Mouse (Mus musculus): ENCODE data around the gene Celf5. TPM values are rescaled to one million over a fixed set of nuclear protein-coding genes. Genes with fewer than 3 reads are reported as not detected.
A peak's percentile ranks its signal among the peaks of the same experiment; 100 is the strongest.

Celf5 gene
- polyA plus RNA-seq, 1 experiment from 2014 or later = 0.10 TPM

GRCm38 (mm10) chr10:81483983-81484382 is 1.5 kb upstream of the Celf5 start:
- Histone ChIP-seq H3K27ac (no peak overlapping the region), H3K9me3 (no peaks in the 10 kb centered on the region), H3K27me3 (ENCODE audit: insufficient read depth, poor library complexity, severe bottlenecking) (peaks cover 39% of the 10 kb centered on the region), H3K4me3 (no peak overlapping the region), H3K4me1 (peaks cover 27% of the 10 kb centered on the region), H3K36me3 (peaks cover 29% of the 10 kb centered on the region)
- no peak for DNase-seq (ENCODE audit: low spot score)
- WGBS = 18% methylated on average over 9 of the region's 9 CpGs

GRCm38 (mm10) chr10:81481605-81482532 is 640 bp downstream of the Celf5 start:
- H3K27ac ChIP-seq = peak overlapping the region; percentile 37; the same call in 1 of the 2 replicates

DNA sequence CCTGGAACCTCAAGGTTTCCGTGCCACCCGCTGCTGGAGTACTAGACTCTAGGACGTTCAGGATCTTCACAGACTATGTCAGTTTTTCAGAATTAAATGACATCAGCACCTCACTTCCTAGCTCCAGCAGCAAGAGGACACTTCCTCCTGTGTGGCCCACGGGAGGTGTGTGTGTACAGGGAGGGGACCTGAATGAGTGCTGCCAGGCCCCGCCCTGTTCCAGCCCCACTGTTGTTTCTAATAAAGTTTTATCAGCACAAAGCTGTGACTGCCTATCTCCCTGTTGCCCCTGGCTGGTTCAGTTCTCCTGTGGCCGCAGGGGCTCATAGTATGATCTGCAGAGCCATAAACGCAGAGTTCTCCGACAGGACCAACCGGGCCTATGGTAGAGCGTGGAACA is 8.0 kb downstream of the Celf5 start:
- Histone ChIP-seq H3K27ac (no peak overlapping the region), H3K36me3 (no peaks in the 10 kb centered on the region), H3K4me1 (peaks cover 12% of the 10 kb centered on the region), H3K27me3 (ENCODE audit: insufficient read depth, poor library complexity, severe bottlenecking) (peaks cover 99% of the 10 kb centered on the region), H3K4me3 (no peak overlapping the region), H3K9me3 (no peaks in the 10 kb centered on the region)
- WGBS = 75% methylated on average over 10 of the region's 10 CpGs
- DNase-seq (ENCODE audit: low spot score) = no peak

More at GRCm38 (mm10) chr10:81481605-81482532, 640 bp downstream of the Celf5 start:
- no peaks in the 10 kb centered on the region for H3K9me3 ChIP-seq
- peaks cover 60% of the 10 kb centered on the region for H3K27me3 ChIP-seq (ENCODE audit: insufficient read depth, poor library complexity, severe bottlenecking)
- H3K36me3 ChIP-seq = peaks cover 8% of the 10 kb centered on the region
- peak overlapping the region; percentile 60 for H3K4me3 ChIP-seq
- peaks cover 22% of the 10 kb centered on the region for H3K4me1 ChIP-seq
- WGBS = 6% methylated on average over 35 of the region's 35 CpGs
- no peak for DNase-seq (ENCODE audit: low spot score)

DNA sequence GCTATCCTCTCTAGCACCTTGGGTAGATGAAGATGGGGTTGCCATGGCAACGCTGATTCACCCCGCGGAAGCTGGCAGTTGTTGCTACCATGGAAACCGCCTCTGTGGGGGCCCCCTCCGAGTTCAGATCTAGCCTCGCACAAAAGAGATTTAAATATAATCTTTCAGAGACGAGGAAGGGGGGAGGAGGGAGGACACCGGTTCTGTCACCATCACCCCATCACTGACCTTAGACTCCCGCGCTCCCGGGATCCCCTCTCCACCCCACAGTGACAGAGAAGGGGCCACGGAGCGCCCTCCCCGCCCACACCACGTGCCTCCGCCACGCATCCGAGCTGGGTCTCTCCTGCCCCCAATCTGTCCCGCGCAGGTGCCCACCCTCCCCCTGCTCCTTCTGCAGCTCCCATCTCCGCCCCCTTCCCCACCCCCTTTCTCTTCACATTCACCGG is 9.5 kb downstream of the Celf5 start:
- Histone ChIP-seq H3K27ac (no peak overlapping the region), H3K9me3 (no peaks in the 10 kb centered on the region), H3K27me3 (ENCODE audit: insufficient read depth, poor library complexity, severe bottlenecking) (peaks cover 100% of the 10 kb centered on the region), H3K4me3 (no peak overlapping the region), H3K36me3 (no peaks in the 10 kb centered on the region), H3K4me1 (peaks cover 12% of the 10 kb centered on the region)
- WGBS = 6% methylated on average over 22 of the region's 22 CpGs
- DNase-seq (ENCODE audit: low spot score) = no peak

- DNase-seq (ENCODE audit: low spot score) = no peak
- Histone ChIP-seq H3K9me3 (no peaks in the 10 kb centered on the region), H3K36me3 (no peaks in the 10 kb centered on the region), H3K27ac (no peak overlapping the region), H3K27me3 (ENCODE audit: insufficient read depth, poor library complexity, severe bottlenecking) (peaks cover 100% of the 10 kb centered on the region), H3K4me1 (peaks cover 11% of the 10 kb centered on the region), H3K4me3 (no peak overlapping the region)
- 9% methylated on average over 18 of the region's 18 CpGs for WGBS
Measured at GRCm38 (mm10) chr10:81472403-81473002, 10.0 kb downstream of the Celf5 start.

DNA sequence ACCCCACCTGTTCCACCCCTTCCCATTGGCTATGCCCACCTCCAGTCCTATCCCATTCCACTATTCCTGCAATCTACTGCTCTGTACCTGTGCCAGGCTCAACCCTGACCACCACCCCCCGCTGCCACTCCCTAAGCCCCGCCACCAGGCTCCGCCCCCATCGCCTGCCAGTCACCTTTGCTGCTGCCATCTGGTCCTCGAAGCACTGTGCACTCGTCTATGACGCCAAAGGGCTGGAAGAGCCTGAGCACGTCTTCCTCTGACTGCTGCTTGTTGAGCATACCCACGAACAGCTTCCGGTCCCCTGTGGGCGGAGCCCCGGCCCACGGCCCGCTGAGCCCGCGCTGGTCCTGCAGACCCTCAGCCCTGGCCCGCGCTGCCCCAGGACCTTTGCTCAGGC is 12.1 kb downstream of the Celf5 start:
- WGBS = 46% methylated on average over 18 of the region's 18 CpGs
- H3K27me3 ChIP-seq (ENCODE audit: insufficient read depth, poor library complexity, severe bottlenecking) = peaks cover 100% of the 10 kb centered on the region
- no peak overlapping the region for H3K27ac ChIP-seq
- no peaks in the 10 kb centered on the region for H3K36me3 ChIP-seq
- no peak for DNase-seq (ENCODE audit: low spot score)
- no peak overlapping the region for H3K4me3 ChIP-seq
- peaks cover 7% of the 10 kb centered on the region; the same call in 1 of the 2 replicates for H3K4me1 ChIP-seq
- no peaks in the 10 kb centered on the region for H3K9me3 ChIP-seq

DNA sequence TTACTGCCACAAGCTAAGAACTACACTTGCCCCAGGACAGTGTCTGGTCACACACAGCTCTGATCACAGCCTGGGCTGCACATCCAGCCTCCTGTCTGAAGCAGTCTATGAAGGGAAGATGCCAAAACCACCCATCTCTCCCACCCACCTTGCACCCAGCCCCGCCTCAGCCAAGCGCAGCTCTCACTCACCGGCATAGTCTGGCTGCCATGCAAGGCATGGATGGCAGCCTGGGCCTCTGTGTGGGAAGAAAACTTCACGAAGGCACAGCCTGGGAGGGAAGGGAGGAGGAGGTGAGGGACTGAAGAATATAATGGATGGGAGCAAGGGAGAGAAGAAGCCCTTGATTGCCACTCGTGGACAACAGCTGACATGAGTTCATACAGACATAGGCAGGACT is 13.3 kb downstream of the Celf5 start:
- Histone ChIP-seq H3K9me3 (no peaks in the 10 kb centered on the region), H3K4me1 (peaks cover 12% of the 10 kb centered on the region), H3K27ac (no peak overlapping the region), H3K36me3 (no peaks in the 10 kb centered on the region), H3K4me3 (no peak overlapping the region), H3K27me3 (ENCODE audit: insufficient read depth, poor library complexity, severe bottlenecking) (peaks cover 100% of the 10 kb centered on the region)
- WGBS = 83% methylated on average over 5 of the region's 5 CpGs
- DNase-seq (ENCODE audit: low spot score) = no peak

DNA sequence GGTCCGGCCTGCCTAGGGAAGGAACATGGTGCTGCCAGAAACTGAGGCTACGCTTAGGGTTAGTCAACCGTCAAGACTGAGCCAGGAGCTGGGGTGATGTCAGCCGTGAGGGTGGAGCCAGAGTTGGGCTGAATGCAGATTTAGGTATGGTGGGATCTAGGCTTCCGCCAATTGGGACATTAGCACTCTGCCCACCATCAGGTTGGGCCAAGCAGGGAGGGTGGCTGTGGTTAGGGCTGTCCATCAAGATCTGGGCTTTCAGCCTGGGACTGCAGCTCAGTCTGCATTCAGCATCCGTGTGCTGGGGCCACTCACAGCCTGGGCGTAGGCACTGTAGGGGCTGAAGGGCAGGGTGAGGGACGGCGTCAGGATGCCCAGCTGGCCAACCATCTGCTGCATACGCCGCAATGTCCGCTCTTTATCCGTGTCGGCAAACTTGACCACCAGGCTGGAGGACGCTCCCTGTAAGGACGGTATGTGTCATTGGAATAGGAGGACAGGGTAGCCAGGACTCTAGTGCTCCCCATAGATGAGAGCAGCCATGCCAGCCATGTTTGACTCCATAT is 14.8 kb downstream of the Celf5 start:
- 78% methylated on average over 16 of the region's 16 CpGs for WGBS
- no peak overlapping the region for H3K4me3 ChIP-seq
- no peak for DNase-seq (ENCODE audit: low spot score)
- peaks cover 14% of the 10 kb centered on the region for H3K4me1 ChIP-seq
- H3K36me3 ChIP-seq = no peaks in the 10 kb centered on the region
- H3K9me3 ChIP-seq = no peaks in the 10 kb centered on the region
- H3K27ac ChIP-seq = no peak overlapping the region
- peaks cover 100% of the 10 kb centered on the region for H3K27me3 ChIP-seq (ENCODE audit: insufficient read depth, poor library complexity, severe bottlenecking)

DNA sequence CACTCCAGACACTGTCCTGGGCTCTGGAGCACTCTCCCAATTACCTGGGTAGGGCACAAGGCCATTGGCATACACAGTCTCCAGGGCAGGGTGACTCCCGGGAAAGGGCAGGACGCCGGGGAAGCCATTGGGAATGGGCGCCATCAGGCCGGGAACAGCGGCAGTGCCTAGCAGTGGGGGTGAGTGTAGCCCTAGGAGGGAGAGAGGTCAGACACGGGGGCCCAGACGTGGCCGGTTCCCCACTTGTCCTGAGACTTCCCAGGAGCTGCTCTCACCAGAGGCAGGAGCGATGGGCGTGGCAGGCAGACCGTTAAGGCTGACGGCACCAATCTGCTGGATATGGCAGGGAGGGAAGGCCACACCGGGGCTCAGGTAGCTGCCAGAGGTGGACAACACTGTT is 15.6 kb downstream of the Celf5 start:
- Histone ChIP-seq H3K27ac (no peak overlapping the region), H3K9me3 (no peaks in the 10 kb centered on the region), H3K36me3 (no peaks in the 10 kb centered on the region), H3K4me1 (peaks cover 17% of the 10 kb centered on the region), H3K4me3 (no peak overlapping the region), H3K27me3 (ENCODE audit: insufficient read depth, poor library complexity, severe bottlenecking) (peaks cover 100% of the 10 kb centered on the region)
- DNase-seq (ENCODE audit: low spot score) = no peak
- WGBS = 57% methylated on average over 14 of the region's 14 CpGs

DNA sequence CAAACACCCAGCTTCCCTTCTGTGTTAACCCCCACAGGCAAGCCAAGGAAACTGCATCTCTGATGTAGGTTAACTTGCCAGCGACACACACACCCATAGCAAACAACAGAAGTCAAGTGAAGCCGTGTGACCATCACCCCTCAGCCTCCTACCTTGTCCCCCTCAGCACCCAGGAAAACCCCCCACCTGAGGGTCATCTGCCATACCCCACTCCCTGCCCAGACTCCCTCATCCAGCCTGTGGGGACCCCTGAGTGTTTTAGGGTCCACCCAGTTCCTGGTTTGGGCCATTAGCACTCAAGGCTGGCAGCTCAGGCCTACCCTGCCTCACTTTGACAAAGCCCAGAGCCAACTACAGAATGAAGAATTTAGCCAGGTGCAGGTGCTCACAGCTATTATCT is 16.4 kb downstream of the Celf5 start:
- no peak overlapping the region for H3K27ac ChIP-seq
- no peak overlapping the region for H3K4me3 ChIP-seq
- 69% methylated on average over 2 of the region's 2 CpGs for WGBS
- no peaks in the 10 kb centered on the region for H3K9me3 ChIP-seq
- peaks cover 100% of the 10 kb centered on the region for H3K27me3 ChIP-seq (ENCODE audit: insufficient read depth, poor library complexity, severe bottlenecking)
- H3K36me3 ChIP-seq = no peaks in the 10 kb centered on the region
- no peak for DNase-seq (ENCODE audit: low spot score)
- H3K4me1 ChIP-seq = peaks cover 17% of the 10 kb centered on the region

DNA sequence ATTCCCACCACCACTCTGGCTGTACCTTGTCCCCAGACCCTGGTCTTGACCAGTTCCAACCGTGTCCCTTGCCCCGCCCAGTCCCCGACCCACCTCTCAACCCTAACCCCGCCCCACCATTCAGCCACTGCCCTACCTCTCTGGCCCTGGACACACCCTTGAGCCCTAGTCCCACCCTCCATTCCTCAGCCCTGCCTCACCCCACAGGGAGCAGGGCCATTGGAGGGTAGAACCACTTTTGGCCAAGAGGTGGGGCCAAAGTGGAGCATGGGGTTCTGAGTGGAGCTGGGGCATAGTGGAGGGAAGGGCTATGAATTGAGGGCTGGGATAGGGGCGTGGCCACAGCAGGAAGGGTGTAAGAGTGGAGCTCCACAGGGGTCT is 17.3 kb downstream of the Celf5 start:
- no peaks in the 10 kb centered on the region for H3K36me3 ChIP-seq
- no peaks in the 10 kb centered on the region for H3K9me3 ChIP-seq
- H3K27ac ChIP-seq = no peak overlapping the region
- WGBS = 0% methylated on average over 5 of the region's 5 CpGs
- H3K27me3 ChIP-seq (ENCODE audit: insufficient read depth, poor library complexity, severe bottlenecking) = peaks cover 100% of the 10 kb centered on the region
- peaks cover 19% of the 10 kb centered on the region for H3K4me1 ChIP-seq
- H3K4me3 ChIP-seq = no peak overlapping the region
- DNase-seq (ENCODE audit: low spot score) = peak; percentile 74

DNA sequence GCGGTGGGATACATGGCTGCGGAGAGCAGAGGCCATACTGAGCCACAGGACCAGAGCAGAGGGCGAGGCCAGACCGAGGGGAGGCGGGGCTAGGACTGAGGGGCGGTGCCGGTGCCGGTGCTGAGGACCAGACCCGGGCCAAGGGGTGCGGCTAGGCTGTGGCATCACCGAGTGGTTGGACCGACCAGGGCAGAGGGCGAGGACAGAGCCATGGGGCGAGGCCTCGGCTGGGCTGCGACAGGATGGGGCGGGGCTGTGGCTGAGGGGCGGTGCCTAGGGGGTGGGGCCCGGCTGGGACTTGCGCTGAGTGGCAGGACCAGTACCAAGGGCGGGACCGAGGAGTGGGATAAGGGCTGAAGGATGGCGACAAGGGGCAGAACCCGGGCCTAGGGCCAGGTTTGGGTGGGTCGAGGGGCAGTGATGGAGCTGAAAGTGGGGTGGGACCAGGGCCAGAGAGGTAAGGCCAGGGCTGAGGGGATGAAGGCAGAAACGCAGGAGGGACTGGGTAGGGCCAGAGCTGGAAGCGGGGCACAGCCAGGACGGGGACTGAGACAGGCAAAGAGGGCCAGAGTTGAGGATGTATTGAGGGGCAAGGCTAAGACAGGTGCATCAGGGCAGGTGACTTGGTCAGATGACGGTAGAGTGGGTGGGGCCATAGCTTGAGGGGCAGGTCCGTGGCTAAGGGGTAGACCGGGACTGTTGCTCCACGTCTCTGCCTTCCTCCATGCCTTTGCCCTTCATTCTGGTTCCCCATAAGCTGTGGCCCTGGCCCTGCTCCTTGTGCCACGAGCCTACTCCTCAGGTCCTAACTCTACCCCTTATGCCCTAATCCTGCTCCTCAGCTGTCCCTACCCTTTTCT is 17.9 kb downstream of the Celf5 start:
- peaks cover 100% of the 10 kb centered on the region for H3K27me3 ChIP-seq (ENCODE audit: insufficient read depth, poor library complexity, severe bottlenecking)
- H3K9me3 ChIP-seq = no peaks in the 10 kb centered on the region
- peak overlapping the region; percentile 56 for H3K4me3 ChIP-seq
- DNase-seq (ENCODE audit: low spot score) = peak; percentile 70
- WGBS = 3% methylated on average over 33 of the region's 33 CpGs
- peaks cover 21% of the 10 kb centered on the region for H3K4me1 ChIP-seq
- 0 out of 2 replicates have a peak overlapping the region, but pooled peaks have one; percentile 37 for H3K27ac ChIP-seq
- H3K36me3 ChIP-seq = no peaks in the 10 kb centered on the region

All from heart, embryonic 10.5 days (tissue).